Mouse (Mus musculus): ENCODE data around the gene Vasn.

GRCm38 (mm10) chr16:4655251-4655734 is 15.6 kb downstream of the Vasn start:
- TF ChIP-seq HCFC1 (IDR thresholded peaks at IDR 0.05; ENCODE audit: borderline replicate concordance, insufficient read depth, low read length) = no peak
- TF ChIP-seq MAFK (IDR thresholded peaks at IDR 0.05; ENCODE audit: insufficient read depth, low read depth, low read length) = no peak
- TF ChIP-seq ZNF384 (IDR thresholded peaks at IDR 0.05; ENCODE audit: low read depth, low read length) = no peak
- no peak for TF ChIP-seq ZC3H11A (IDR thresholded peaks at IDR 0.05; ENCODE audit: borderline replicate concordance, low read depth, low read length)
- TF ChIP-seq CHD2 (IDR thresholded peaks at IDR 0.05; ENCODE audit: low read depth, low read length) = no peak

Data from ES-E14 (cell line).